Mouse (Mus musculus) midbrain, embryonic 11.5 days (tissue): ENCODE measurements around the gene Atp11c. TPM values are rescaled to one million over a fixed set of nuclear protein-coding genes. Genes with fewer than 3 reads are reported as not detected.

Experiments
- ATAC-seq: fragments of 200-750 bp; cut with Nextera tagmentation; 2 replicates; pipeline ENCODE4 v1.8.0; 2017; ENCODE audit warnings: moderate TSS enrichment, moderate library complexity; ENCODE audit not compliant: low FRiP score
- DNase-seq: peaks from one replicate; pipeline ENCODE4 v3.0.0; 2015; ENCODE audit warnings: low spot score; ENCODE audit errors: missing footprints
- H3K27ac ChIP-seq: fragments of 300-500 bp; sonication (generic); 2 replicates; pipeline ENCODE4 v1.5.1; 2014; ENCODE audit warnings: low read depth, low read length
- H3K27me3 ChIP-seq: fragments of 300-500 bp; sonication (generic); 2 replicates; pipeline ENCODE4 v1.6.1; 2014; ENCODE audit warnings: mild to moderate bottlenecking, low read length, moderate library complexity, mixed read lengths; ENCODE audit not compliant: control insufficient read depth, insufficient read depth
- H3K36me3 ChIP-seq: fragments of 300-500 bp; sonication (generic); 2 replicates; pipeline ENCODE4 v1.6.1; 2014; ENCODE audit warnings: mild to moderate bottlenecking, low read length, moderate library complexity, mixed read lengths; ENCODE audit not compliant: control insufficient read depth, insufficient read depth
- H3K4me1 ChIP-seq: fragments of 300-500 bp; sonication (generic); 2 replicates; pipeline ENCODE4 v1.6.1; 2014; ENCODE audit warnings: low read length; ENCODE audit not compliant: control insufficient read depth, insufficient read depth
- H3K4me2 ChIP-seq: fragments of 300-500 bp; sonication (generic); 2 replicates; pipeline ENCODE4 v1.6.1; 2014; ENCODE audit warnings: mild to moderate bottlenecking, moderate library complexity
- H3K4me3 ChIP-seq: fragments of 300-500 bp; sonication (generic); 2 replicates; pipeline ENCODE4 v1.5.1; 2014; ENCODE audit warnings: low read depth, low read length
- H3K9ac ChIP-seq: fragments of 300-500 bp; sonication (generic); 2 replicates; pipeline ENCODE4 v1.6.1; 2014; ENCODE audit warnings: low read length
- H3K9me3 ChIP-seq: fragments of 300-500 bp; sonication (generic); 2 replicates; pipeline ENCODE4 v1.6.1; 2016; ENCODE audit warnings: low read length; ENCODE audit not compliant: control insufficient read depth
- WGBS: fragments of 180-500 bp; shearing (Covaris S2); extraction: QIAGEN DNeasy Blood & Tissue Kit; methylation state at CpG from one replicate; pipeline ENCODE4 v1.1.7; 2014; 5-methylcytosine and 5-hydroxymethylcytosine counted together
- polyA plus RNA-seq: library from polyadenylated mRNA; unstranded; fragments of >200 nt; fragmentation: Nextera tagmentation; extraction: Ambion mirVana; gene quantifications from 2 replicates; pipeline ENCODE4 v1.2.1, GENCODE M21; 2014

Atp11c gene
- polyA plus RNA-seq, 1 experiment from 2014 or later, result 15.6 TPM

GRCm38 (mm10) chrX:60544098-60544497 lies 48.4 kb downstream of the Atp11c start:
- H3K27ac ChIP-seq, result no peak overlapping the region

GRCm38 (mm10) chrX:60542901-60543300 lies 49.6 kb downstream of the Atp11c start:
- ATAC-seq, result no peak

More at GRCm38 (mm10) chrX:60544098-60544497, 48.4 kb downstream of the Atp11c start:
- WGBS, result 32% methylated on average over 4 of the region's 4 CpGs
- Histone ChIP-seq H3K4me1 (peaks cover 4% of the 10 kb centered on the region), H3K4me3 (no peak overlapping the region), H3K36me3 (no peaks in the 10 kb centered on the region), H3K4me2 (no peak overlapping the region), H3K27me3 (no peaks in the 10 kb centered on the region), H3K9ac (no peak overlapping the region), H3K9me3 (no peaks in the 10 kb centered on the region)
- DNase-seq, result no peak
- peak; percentile 69 for ATAC-seq

GRCm38 (mm10) chrX:60539149-60539548 lies 53.3 kb downstream of the Atp11c start, which contains the start of gene Gm7073:
TSS of gene Gm7073 (minus strand) at chrX:60539249.
- DNase-seq, result no peak
- H3K4me3 ChIP-seq, result no peak within 1 kb of the TSS

More at GRCm38 (mm10) chrX:60542901-60543300, 49.6 kb downstream of the Atp11c start:
- no peak overlapping the region for H3K27ac ChIP-seq
- no peaks in the 10 kb centered on the region for H3K9me3 ChIP-seq
- no peak overlapping the region for H3K4me3 ChIP-seq
- WGBS, result 39% methylated on average over 1 of the region's 1 CpGs
- no peak for DNase-seq
- peaks cover 4% of the 10 kb centered on the region for H3K4me1 ChIP-seq
- no peaks in the 10 kb centered on the region for H3K36me3 ChIP-seq
- H3K4me2 ChIP-seq, result no peak overlapping the region
- no peak overlapping the region for H3K9ac ChIP-seq
- no peaks in the 10 kb centered on the region for H3K27me3 ChIP-seq

GRCm38 (mm10) chrX:60503995-60504394 lies 88.5 kb downstream of the Atp11c start:
- no peak overlapping the region for H3K4me2 ChIP-seq
- H3K27me3 ChIP-seq, result no peaks in the 10 kb centered on the region
- H3K9ac ChIP-seq, result no peak overlapping the region
- ATAC-seq (peak; percentile 85), DNase-seq (peak; percentile 82)
- H3K27ac ChIP-seq, result no peak overlapping the region
- H3K36me3 ChIP-seq, result no peaks in the 10 kb centered on the region
- H3K9me3 ChIP-seq, result no peaks in the 10 kb centered on the region
- H3K4me3 ChIP-seq, result no peak overlapping the region
- no peaks in the 10 kb centered on the region for H3K4me1 ChIP-seq

More at GRCm38 (mm10) chrX:60539149-60539548, 53.3 kb downstream of the Atp11c start, which contains the start of gene Gm7073:
- H3K36me3 ChIP-seq, result no peaks in the 10 kb centered on the region
- H3K4me2 ChIP-seq, result no peak within 1 kb of the TSS
- no peaks in the 10 kb centered on the region for H3K27me3 ChIP-seq
- no peak within 1 kb of the TSS for H3K9ac ChIP-seq
- H3K4me1 ChIP-seq, result no peaks in the 10 kb centered on the region
- no peak for ATAC-seq
- H3K27ac ChIP-seq, result no peak within 1 kb of the TSS
- H3K9me3 ChIP-seq, result no peaks in the 10 kb centered on the region

- Histone ChIP-seq H3K4me3 (no peak overlapping the region), H3K4me1 (no peaks in the 10 kb centered on the region), H3K9ac (no peak overlapping the region), H3K27ac (no peak overlapping the region), H3K27me3 (no peaks in the 10 kb centered on the region), H3K36me3 (no peaks in the 10 kb centered on the region), H3K4me2 (no peak overlapping the region), H3K9me3 (no peaks in the 10 kb centered on the region)
- ATAC-seq, result 0 out of 2 replicates have a peak, but pooled peaks have one; percentile 70
- WGBS, result 29% methylated on average over 1 of the region's 1 CpGs
- DNase-seq, result no peak
Observed at GRCm38 (mm10) chrX:60497750-60498149, 94.7 kb downstream of the Atp11c start.

GRCm38 (mm10) chrX:60495308-60495707 lies 97.2 kb downstream of the Atp11c start:
- Histone ChIP-seq H3K9me3 (no peaks in the 10 kb centered on the region), H3K9ac (no peak overlapping the region), H3K4me1 (no peaks in the 10 kb centered on the region), H3K27me3 (no peaks in the 10 kb centered on the region), H3K4me2 (no peak overlapping the region), H3K4me3 (no peak overlapping the region), H3K36me3 (no peaks in the 10 kb centered on the region), H3K27ac (no peak overlapping the region)
- DNase-seq (no peak), ATAC-seq (no peak)

GRCm38 (mm10) chrX:60463786-60464185 lies 128.7 kb downstream of the Atp11c start:
- Histone ChIP-seq H3K27ac (no peak overlapping the region), H3K4me3 (no peak overlapping the region), H3K27me3 (no peaks in the 10 kb centered on the region), H3K9ac (no peak overlapping the region), H3K9me3 (no peaks in the 10 kb centered on the region; the same call in 1 of the 2 replicates), H3K4me1 (no peaks in the 10 kb centered on the region), H3K36me3 (no peaks in the 10 kb centered on the region), H3K4me2 (no peak overlapping the region)
- DNase-seq, result peak; percentile 84
- WGBS, result 5% methylated on average over 2 of the region's 2 CpGs
- no peak for ATAC-seq

GRCm38 (mm10) chrX:60414563-60415111 lies 177.9 kb downstream of the Atp11c start:
- ATAC-seq (no peak), DNase-seq (no peak)
- H3K9me3 ChIP-seq, result no peaks in the 10 kb centered on the region
- H3K4me2 ChIP-seq, result no peak overlapping the region
- H3K36me3 ChIP-seq, result no peaks in the 10 kb centered on the region
- no peaks in the 10 kb centered on the region for H3K4me1 ChIP-seq
- H3K27ac ChIP-seq, result no peak overlapping the region
- WGBS, result 57% methylated on average over 4 of the region's 4 CpGs
- no peaks in the 10 kb centered on the region for H3K27me3 ChIP-seq
- H3K9ac ChIP-seq, result no peak overlapping the region
- no peak overlapping the region for H3K4me3 ChIP-seq

- no peaks in the 10 kb centered on the region for H3K9me3 ChIP-seq
- no peak overlapping the region for H3K4me2 ChIP-seq
- no peak overlapping the region for H3K9ac ChIP-seq
- DNase-seq (no peak), ATAC-seq (no peak)
- WGBS, result 45% methylated on average over 4 of the region's 4 CpGs
- H3K36me3 ChIP-seq, result no peaks in the 10 kb centered on the region
- H3K4me1 ChIP-seq, result 0 out of 2 replicates have a peak, but pooled peaks cover 5% of the 10 kb centered on the region
- H3K27ac ChIP-seq, result no peak overlapping the region
- H3K27me3 ChIP-seq, result no peaks in the 10 kb centered on the region
- no peak overlapping the region for H3K4me3 ChIP-seq
Observed at GRCm38 (mm10) chrX:60405681-60406080, 186.8 kb downstream of the Atp11c start.
